Mouse (Mus musculus) CH12.LX (cell line): ENCODE measurements around the gene Ptch2. TPM values are rescaled to one million over a fixed set of nuclear protein-coding genes. Genes with fewer than 3 reads are reported as not detected.

ENCODE experiments used
- DNase-seq: peaks from one replicate; pipeline ENCODE4 v3.0.0-alpha.2; 2013; ENCODE audit errors: extremely low read depth
- H3K27ac ChIP-seq: 2 replicates; pipeline ENCODE4 v1.5.1; 2012; ENCODE audit warnings: low read depth, mild to moderate bottlenecking, control low read depth, moderate library complexity; ENCODE audit not compliant: insufficient read depth
- H3K27me3 ChIP-seq: replicated peaks from 2 replicates; pipeline ENCODE3; 2012; ENCODE audit warnings: inconsistent platforms
- H3K36me3 ChIP-seq, 2 experiments: replicated peaks in 1 of 2; 2 replicates each; pipeline versions ENCODE3 to v1.6.1; 2012; ENCODE audit warnings: inconsistent platforms in 1 of 2, low read length in 1 of 2, mild to moderate bottlenecking in 1 of 2, mixed read lengths in 1 of 2, moderate library complexity in 1 of 2; ENCODE audit not compliant: control insufficient read depth in 1 of 2, insufficient read depth in 1 of 2
- H3K4me1 ChIP-seq, 2 experiments: 2 replicates each; pipeline ENCODE4 v1.6.1; 2012; ENCODE audit warnings: inconsistent platforms in 1 of 2, moderate library complexity in 1 of 2; ENCODE audit not compliant: insufficient read depth in 2 of 2, control insufficient read depth in 1 of 2
- H3K4me2 ChIP-seq: 2 replicates; pipeline ENCODE4 v1.6.1; 2012; ENCODE audit warnings: low read depth, mild to moderate bottlenecking, control low read depth; ENCODE audit not compliant: poor library complexity, insufficient read depth, severe bottlenecking
- H3K4me3 ChIP-seq, 3 experiments: fragments of 150-350 bp in 1 of 3; sonication (generic) in 1 of 3; replicated peaks in 1 of 3; 2 replicates each; pipeline versions ENCODE3 to v1.5.1; 2011 to 2012; ENCODE audit warnings: low read depth in 2 of 3, low read length in 2 of 3, mild to moderate bottlenecking in 2 of 3, moderate library complexity in 2 of 3, control low read depth in 1 of 3, improper control_type of control experiment in 1 of 3, inconsistent platforms in 1 of 3, mixed read lengths in 1 of 3; ENCODE audit not compliant: poor library complexity in 1 of 3
- H3K79me2 ChIP-seq: replicated peaks from 2 replicates; pipeline ENCODE4 v1.6.1; 2012; ENCODE audit warnings: mild to moderate bottlenecking, moderate library complexity; ENCODE audit not compliant: control insufficient read depth, poor library complexity, insufficient read depth, severe bottlenecking; ENCODE audit errors: extremely low read depth
- H3K9ac ChIP-seq: 2 replicates; pipeline ENCODE4 v1.6.1; 2012; ENCODE audit warnings: low read depth, mild to moderate bottlenecking, control low read depth, moderate library complexity; ENCODE audit not compliant: insufficient read depth
- H3K9me3 ChIP-seq: replicated peaks from 2 replicates; pipeline ENCODE3; 2012; ENCODE audit warnings: low read length, inconsistent platforms, mixed read lengths
- BHLHE40 ChIP-seq: IDR thresholded peaks from 2 replicates; pipeline ENCODE4 v1.6.1; 2011; ENCODE audit warnings: mild to moderate bottlenecking, low read depth, low read length, improper control_type of control experiment
- CHD1 ChIP-seq: IDR thresholded peaks from 2 replicates; pipeline ENCODE4 v1.6.1; 2012; ENCODE audit warnings: low read depth, low read length, improper control_type of control experiment, inconsistent platforms
- CHD2 ChIP-seq: IDR thresholded peaks from 2 replicates; pipeline ENCODE4 v1.6.1; 2011; ENCODE audit warnings: low read length, improper control_type of control experiment
- CTCF ChIP-seq, 2 experiments: IDR thresholded peaks in 1 of 2; conservative IDR thresholded peaks in 1 of 2; 2 replicates each; pipeline ENCODE4 v1.5.1; 2011 to 2012; ENCODE audit warnings: low read depth in 2 of 2, low read length in 2 of 2, improper control_type of control experiment in 1 of 2, inconsistent platforms in 1 of 2, mild to moderate bottlenecking in 1 of 2, moderate library complexity in 1 of 2
- ELF1 ChIP-seq: IDR thresholded peaks from 2 replicates; pipeline ENCODE4 v1.6.1; 2014; ENCODE audit warnings: low read depth, mild to moderate bottlenecking, inconsistent platforms, low read length, improper control_type of control experiment
- GABPA ChIP-seq: IDR thresholded peaks from 2 replicates; pipeline ENCODE4 v1.6.1; 2012; ENCODE audit warnings: low read depth, low read length, improper control_type of control experiment, inconsistent platforms; ENCODE audit not compliant: insufficient replicate concordance
- HCFC1 ChIP-seq: IDR thresholded peaks from 2 replicates; pipeline ENCODE4 v1.6.1; 2012; ENCODE audit warnings: low read depth, mild to moderate bottlenecking, inconsistent platforms, low read length, improper control_type of control experiment
- IRF4 ChIP-seq: IDR thresholded peaks from 2 replicates; pipeline ENCODE4 v1.6.1; 2014; ENCODE audit warnings: low read depth, mild to moderate bottlenecking, inconsistent platforms, low read length, improper control_type of control experiment
- JUND ChIP-seq: conservative IDR thresholded peaks from 2 replicates; pipeline ENCODE4 v1.6.1; 2011; ENCODE audit warnings: low read depth, low read length, improper control_type of control experiment
- KAT2A ChIP-seq: IDR thresholded peaks from 2 replicates; pipeline ENCODE4 v1.6.1; 2012; ENCODE audit warnings: low read length, improper control_type of control experiment, inconsistent platforms; ENCODE audit not compliant: insufficient replicate concordance
- MAFK ChIP-seq: IDR thresholded peaks from 2 replicates; pipeline ENCODE4 v1.6.1; 2011; ENCODE audit warnings: low read length, improper control_type of control experiment; ENCODE audit not compliant: insufficient replicate concordance
- MEF2A ChIP-seq: IDR thresholded peaks from 2 replicates; pipeline ENCODE4 v1.6.1; 2014; ENCODE audit warnings: low read depth, mild to moderate bottlenecking, inconsistent platforms, low read length, improper control_type of control experiment, borderline replicate concordance
- MYC ChIP-seq: IDR thresholded peaks from 2 replicates; pipeline ENCODE4 v1.6.1; 2011; ENCODE audit warnings: low read depth, mild to moderate bottlenecking, improper control_type of control experiment, low read length
- PAX5 ChIP-seq: IDR thresholded peaks from 2 replicates; pipeline ENCODE4 v1.6.1; 2012; ENCODE audit warnings: low read length, inconsistent platforms, mixed read lengths
- POLR2AphosphoS2 ChIP-seq: IDR thresholded peaks from 2 replicates; pipeline ENCODE4 v1.6.1; 2011; ENCODE audit warnings: low read depth, low read length, improper control_type of control experiment
- RAD21 ChIP-seq: IDR thresholded peaks from 2 replicates; pipeline ENCODE4 v1.6.1; 2011; ENCODE audit warnings: low read depth, mild to moderate bottlenecking, low read length, improper control_type of control experiment, moderate library complexity
- TBP ChIP-seq: conservative IDR thresholded peaks from 2 replicates; pipeline ENCODE4 v1.6.1; 2011; ENCODE audit warnings: low read depth, low read length, improper control_type of control experiment
- ZKSCAN1 ChIP-seq: IDR thresholded peaks from 2 replicates; pipeline ENCODE4 v1.6.1; 2012; ENCODE audit warnings: low read depth, inconsistent platforms, low read length, improper control_type of control experiment, borderline replicate concordance
- ZMIZ1 ChIP-seq: IDR thresholded peaks from 2 replicates; pipeline ENCODE4 v1.6.1; 2012; ENCODE audit warnings: low read depth, mild to moderate bottlenecking, inconsistent platforms, low read length, improper control_type of control experiment
- dilution Hi-C: fragments of 300-500 bp; cut with MboI; formaldehyde crosslinking; loops from 2 replicates; pipeline ENCODE4 v1.14.3; 2020; ENCODE audit warnings: low sequenced_read_pairs; ENCODE audit not compliant: extremely low pct_unique_long_range_greater_than_20kb, extremely low pct_ligation_motif_present
- in situ Hi-C: fragments of 300-500 bp; cut with MboI; formaldehyde crosslinking; loops from 3 replicates; pipeline ENCODE4 v1.14.3; 2019; ENCODE audit warnings: low sequenced_read_pairs, low pct_ligation_motif_present, low pct_unique_long_range_greater_than_20kb, mixed read lengths
- polyA plus RNA-seq: library from polyadenylated mRNA; unstranded; fragments of >175 nt; gene quantifications from 2 replicates; pipeline ENCODE4 v1.2.1, GENCODE M21; 2012; ENCODE audit warnings: low read depth; ENCODE audit not compliant: insufficient read length
- total RNA-seq, 2 experiments: library from RNA; depleted of rRNA; stranded (reverse); fragments of 300-350 nt in 1 of 2; fragments of >200 nt in 1 of 2; gene quantifications; 2 replicates each; pipeline ENCODE4 v1.2.3; 2012 to 2014

Gene Ptch2
- total and polyA plus RNA-seq, 3 experiments: 0.21 to 0.79 TPM; not detected in 1

DNA sequence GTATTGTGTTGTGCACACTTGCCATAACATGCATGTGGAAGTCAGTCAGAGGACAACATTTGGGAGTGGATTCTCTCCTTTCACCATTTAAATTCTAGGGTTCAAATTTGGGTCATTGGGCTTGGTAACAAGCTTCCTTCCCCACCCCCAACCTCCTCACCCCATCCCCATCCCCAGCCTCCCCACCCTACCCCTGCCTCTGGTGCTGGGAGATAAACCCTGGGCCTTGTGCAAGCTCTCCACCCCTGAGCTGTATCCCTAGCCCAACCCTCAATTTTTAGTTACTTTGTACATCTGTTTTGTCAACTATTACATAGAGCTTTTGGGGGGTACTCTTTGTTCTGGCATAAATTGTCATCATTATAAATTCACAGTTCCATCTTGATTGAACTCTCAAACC is 39.8 kb upstream of the Ptch2 start:
- H3K27me3 ChIP-seq: no peaks in the 10 kb centered on the region
- H3K4me2 ChIP-seq: no peak overlapping the region
- TF ChIP-seq TBP: no peak
- DNase-seq: no peak
- no peak overlapping the region for H3K27ac ChIP-seq
- dilution Hi-C loops (no loop called here), in situ Hi-C loops (no loop called here)
- H3K9me3 ChIP-seq: no peaks in the 10 kb centered on the region
- no peaks in the 10 kb centered on the region for H3K79me2 ChIP-seq
- H3K36me3 ChIP-seq: peaks cover 17 to 71% of the 10 kb centered on the region in 2 experiments
- no peak overlapping the region for H3K4me3 ChIP-seq
- H3K9ac ChIP-seq: no peak overlapping the region
- peaks cover 0 to 4% of the 10 kb centered on the region in 2 experiments; a peak in 1 of 4 replicates for H3K4me1 ChIP-seq

DNA sequence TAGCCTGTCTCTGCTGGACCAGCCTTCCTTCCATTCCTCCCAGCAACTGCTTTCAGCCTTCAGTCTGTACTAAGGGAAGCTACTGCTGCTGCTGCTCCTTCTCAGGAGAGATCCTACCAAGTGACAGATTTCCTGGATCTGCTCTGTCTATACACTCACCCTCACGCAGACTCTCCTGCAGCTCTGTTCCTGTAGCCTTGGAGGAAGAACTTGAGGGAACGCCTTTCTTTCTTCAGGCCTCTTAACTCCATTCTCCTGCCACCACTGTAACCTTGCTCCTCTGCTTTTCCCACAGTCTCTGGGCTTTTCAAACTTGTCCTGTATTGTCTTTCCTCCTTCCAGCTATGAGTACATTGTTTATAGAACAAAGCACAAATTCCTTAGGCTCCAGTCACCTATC is 39.4 kb upstream of the Ptch2 start:
- Histone ChIP-seq H3K79me2 (no peaks in the 10 kb centered on the region), H3K9me3 (no peaks in the 10 kb centered on the region), H3K27ac (no peak overlapping the region), H3K4me3 (no peak overlapping the region), H3K4me1 (peaks cover 0 to 8% of the 10 kb centered on the region in 2 experiments; a peak in 2 of 4 replicates), H3K4me2 (no peak overlapping the region), H3K27me3 (no peaks in the 10 kb centered on the region), H3K9ac (no peak overlapping the region), H3K36me3 (peaks cover 15 to 73% of the 10 kb centered on the region in 2 experiments)
- in situ Hi-C loops: no loop called here
- TF ChIP-seq ZMIZ1 (no peak), BHLHE40 (no peak), MYC (no peak), GABPA (no peak), POLR2AphosphoS2 (no peak), ELF1 (no peak), MEF2A (no peak), CHD1 (no peak), RAD21 (no peak), IRF4 (no peak), HCFC1 (no peak), JUND (no peak), CTCF (conservative IDR thresholded peaks at IDR 0.05 in 1 of 2, IDR thresholded peaks at IDR 0.05 in 1 of 2; ENCODE audit: low read depth in 2 of 2, low read length in 2 of 2) (no peak), PAX5 (no peak), CHD2 (no peak), ZKSCAN1 (no peak), KAT2A (no peak), MAFK (no peak)
- dilution Hi-C loops: no loop called here
- DNase-seq: no peak
